Mouse (Mus musculus) granulocyte monocyte progenitor cell, adult 5-6 weeks (primary cell): ENCODE measurements around the gene Rbms1. TPM values are rescaled to one million over a fixed set of nuclear protein-coding genes. Genes with fewer than 3 reads are reported as not detected.

Experiments
- ATAC-seq: replicated peaks from 2 replicates; pipeline ENCODE4 v1.8.0; 2016; ENCODE audit warnings: mild to moderate bottlenecking, moderate TSS enrichment, inconsistent platforms; ENCODE audit not compliant: poor library complexity, severe bottlenecking
- total RNA-seq, 2 experiments: library from RNA; stranded (forward) in 1 of 2; stranded (reverse) in 1 of 2; fragments of 200-712, 200-1000 nt in 1 of 2; fragments of >200 nt in 1 of 2; fragmentation: Nextera tagmentation in 1 of 2; gene quantifications; 2 replicates each; pipeline ENCODE4 v1.2.3; 2014 to 2017

Gene Rbms1
- total RNA-seq, 2 experiments from 2014 or later: 27.5 to 30.9 TPM

DNA sequence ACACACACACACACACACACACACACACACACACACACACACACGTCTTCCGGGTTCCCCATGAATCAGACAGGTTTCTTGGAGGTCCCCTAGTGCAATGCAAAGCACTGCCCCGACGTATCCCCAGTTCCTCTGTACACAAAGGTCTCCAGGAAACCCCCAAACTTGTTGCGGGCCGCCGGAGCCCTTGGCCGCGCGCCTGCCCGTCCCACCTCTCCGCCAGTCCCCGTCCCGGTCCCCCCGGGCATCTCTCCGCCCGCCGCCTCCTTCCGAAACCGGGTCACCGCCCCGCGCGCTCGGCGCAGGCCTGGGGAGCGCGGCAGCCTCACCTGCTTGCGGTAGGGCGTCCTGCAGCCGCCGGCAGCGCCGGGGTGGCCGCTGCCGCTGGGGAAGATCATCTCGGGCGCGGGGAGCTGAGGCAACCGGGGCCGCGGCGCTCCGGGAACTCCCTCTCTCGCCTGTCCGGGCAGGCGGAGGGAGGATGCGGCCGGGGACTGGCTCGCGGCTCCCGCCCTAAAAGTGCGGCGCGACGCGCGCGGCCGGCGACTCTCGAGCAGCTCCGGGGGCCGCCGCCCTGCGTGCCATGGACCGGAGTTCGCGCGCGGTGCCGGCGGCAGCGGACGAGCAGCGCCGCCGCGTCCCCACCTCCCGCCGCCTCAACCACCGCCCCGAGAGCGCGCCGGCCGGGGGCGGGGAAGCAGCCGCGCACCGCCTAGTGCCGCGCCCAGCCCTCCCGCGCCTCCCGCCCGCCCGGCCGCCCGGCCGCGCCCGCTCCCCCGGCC, 82.0 kb downstream of the Rbms1 start:
- ATAC-seq: peak; percentile 17; the same call in 1 of the 2 replicates

DNA sequence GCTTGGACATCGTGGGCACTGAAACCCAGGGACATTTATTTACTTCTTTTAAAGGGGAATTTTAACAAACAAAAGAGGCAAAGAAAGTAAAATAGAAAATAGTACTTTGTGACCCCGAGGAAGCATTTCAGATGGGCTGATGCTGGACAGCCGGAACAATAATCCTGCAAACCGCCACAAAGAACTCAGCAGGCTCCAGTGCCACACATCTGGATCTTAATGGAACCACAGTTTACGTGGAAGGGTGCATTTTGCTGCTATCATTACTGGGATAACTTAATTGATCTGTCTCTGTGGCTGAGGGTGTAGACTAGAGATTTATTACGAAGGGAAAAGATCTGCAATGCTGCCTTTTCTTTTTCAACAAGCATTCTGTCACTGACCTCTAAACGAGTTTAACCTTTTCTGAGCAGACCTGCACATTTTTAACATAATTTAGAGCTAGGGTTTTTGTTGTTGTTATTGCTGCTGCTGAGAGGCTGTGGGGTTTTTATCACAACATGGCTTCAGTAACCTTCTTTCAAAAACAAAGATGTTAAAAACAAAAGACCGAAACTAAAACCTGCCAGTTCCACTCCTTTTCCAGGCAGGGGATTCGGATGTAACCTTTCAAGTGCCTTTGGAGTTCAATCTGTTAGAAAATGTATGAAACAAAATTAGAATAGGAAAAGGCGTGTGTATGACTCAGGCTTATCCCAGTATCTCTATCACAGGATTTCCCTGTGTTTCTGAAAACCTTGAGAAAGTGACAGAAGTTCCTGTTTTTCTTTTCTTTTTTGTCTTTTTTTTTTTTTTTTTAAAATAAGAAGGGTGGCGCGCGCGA, 82.8 kb downstream of the Rbms1 start:
- ATAC-seq: 0 out of 2 replicates have a peak, but pooled peaks have one; percentile 1

DNA sequence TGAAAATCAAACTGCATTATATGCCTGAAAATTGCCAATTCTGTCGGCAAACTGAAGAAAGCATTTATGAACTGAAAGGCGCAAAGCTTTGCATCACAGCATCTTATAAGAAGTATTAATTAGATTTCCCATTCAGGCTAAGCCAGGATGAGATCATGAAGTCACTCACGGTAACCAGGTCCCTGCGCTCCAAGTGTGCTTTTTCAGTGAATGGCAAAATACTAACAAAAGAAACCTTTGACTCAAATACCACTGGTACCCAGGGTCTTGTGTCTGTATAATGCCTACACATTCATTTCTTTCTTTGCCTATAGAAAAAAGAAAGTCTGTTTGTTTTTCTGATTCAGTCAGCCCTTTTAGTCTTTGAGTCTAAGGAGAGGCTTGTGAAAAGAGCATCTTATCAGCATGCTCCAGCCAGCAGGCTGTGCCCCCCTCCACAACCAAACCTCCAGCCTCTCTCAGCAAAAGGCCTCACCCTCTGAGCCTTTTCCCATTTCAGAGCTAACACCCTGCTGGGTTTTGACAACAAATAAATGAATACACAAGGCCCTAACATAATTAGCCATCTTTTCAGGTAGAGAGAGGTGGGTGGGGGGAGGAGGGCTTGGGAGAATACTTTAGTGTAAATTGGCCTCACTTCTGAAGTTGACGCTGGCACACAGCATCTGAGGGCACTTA, 83.7 kb downstream of the Rbms1 start:
- no peak for ATAC-seq

DNA sequence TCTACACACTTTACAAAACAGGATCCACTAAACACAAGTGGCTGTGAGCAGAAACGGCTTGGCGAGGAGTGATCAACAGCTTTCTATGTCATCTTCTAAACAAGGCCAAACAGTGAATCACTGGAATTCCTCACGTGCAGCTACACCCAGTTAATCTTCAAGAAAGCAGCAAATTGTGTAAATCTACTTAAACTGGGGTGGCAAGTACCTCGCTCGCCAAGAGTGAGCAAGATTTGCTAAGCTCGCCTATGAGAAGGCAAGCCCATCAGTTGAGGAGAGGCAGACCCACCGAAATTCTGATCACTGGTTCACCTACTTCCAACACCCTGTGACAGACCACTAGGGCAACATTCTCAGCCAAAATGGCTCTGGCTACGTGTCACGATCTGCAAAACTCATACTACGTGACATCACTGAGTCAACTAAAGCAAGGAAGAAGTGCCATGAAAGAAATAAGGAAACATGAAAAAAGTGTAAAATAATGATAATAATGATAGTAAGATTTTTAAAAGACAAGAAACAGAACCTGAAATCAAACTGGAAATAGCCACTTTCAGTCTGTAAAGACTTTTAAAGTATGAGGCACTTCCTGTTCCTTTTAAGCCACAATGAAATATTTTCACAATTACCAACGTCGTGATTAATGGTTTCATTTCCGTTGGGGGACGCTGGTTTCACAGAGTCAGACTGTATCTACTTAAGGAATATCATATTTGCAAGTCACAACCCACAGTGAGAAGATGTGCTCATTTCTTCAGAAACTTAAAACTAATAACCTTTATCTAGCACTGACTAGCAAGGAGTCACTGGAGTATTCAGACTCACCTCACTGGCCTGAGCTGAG, 85.2 kb downstream of the Rbms1 start:
- peak; percentile 69 for ATAC-seq

DNA sequence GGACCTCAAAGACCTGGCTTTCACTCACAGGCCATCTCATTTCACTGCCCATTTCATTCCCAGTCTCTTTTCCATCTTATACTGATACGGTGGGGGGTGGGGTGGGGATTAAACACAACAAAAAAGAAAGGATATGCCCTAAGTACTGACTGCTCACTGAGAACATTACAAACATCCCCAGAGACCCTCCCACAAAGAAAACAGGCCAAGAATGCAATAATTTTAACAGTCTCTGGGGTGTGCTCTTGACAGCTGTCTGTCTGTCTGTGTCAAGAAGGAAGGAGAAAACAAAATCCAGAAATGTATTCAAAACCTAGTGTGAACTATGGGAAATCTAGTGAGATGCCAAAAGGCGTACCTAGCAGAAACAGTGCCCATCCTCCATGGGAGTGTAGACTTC, 86.1 kb downstream of the Rbms1 start:
- no peak for ATAC-seq

DNA sequence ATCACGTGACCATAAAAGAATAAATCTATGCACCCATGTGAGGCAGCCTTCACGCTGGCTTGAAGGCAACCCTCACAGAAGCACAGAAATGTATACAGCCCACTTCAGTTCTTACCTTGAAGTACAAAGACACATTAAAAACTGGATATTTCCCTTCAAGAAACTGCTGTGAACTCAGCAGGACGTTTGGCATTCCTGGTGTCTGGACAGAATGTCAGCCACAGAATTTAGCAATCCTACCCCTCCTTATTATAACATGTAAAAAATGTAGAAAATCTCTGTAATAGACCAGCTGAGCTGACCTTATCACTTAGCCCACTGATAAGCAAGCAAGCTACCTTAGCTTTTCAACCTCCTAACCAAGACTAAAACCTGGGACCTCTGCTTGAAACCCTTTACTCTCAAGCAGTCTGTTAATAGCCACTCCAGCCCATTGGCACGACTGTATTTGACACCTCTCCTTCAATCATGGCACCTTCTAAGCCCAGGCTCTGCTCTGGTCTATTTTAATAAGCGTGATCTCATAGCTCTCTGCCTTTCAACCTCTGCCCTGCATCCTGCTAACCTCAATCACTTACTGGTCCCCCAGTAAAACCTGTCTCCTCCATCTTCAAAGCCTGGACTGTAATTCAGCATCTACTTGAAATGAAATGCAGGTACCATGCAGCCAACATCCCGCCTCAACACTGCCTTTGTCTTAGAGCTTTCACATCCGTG, 90.7 kb downstream of the Rbms1 start:
- no peak for ATAC-seq

DNA sequence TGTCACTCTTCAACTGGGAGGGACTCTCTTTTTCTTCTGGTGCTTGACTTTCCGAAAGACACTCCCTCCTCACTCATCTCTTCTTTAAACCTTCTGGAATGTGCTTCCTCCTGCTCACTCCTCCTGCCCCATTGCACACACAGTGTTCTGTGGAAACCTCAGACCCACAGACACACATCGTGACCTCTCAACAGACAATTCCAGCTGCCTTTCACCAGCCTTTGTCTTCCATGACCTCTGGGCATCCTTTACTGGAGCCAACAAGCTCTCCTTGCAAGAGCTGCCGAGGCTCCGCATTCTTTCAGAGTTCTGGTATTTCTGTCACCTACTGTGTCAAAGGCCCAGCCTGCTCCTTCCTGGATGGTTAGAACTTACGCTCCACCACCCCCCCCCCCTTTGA, 92.0 kb downstream of the Rbms1 start:
- no peak for ATAC-seq

DNA sequence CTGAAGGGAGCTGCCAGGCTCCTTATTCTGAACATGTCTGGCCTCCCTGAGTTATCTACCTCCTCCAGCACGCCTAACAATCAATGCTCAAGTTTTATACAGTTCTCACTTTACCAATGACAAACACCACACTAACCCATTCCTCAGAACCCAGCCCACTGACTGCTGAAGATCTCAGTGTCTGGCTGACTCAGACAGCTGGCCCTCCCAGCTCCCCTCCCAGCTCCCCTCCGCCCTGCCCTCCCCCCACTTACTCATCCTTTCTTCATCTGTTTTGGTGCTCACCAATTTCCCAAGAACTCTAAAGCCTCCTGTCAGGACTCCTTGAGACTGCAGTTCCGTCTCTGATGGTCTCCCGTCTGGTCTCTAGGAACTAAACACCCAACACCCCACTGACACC, 92.5 kb downstream of the Rbms1 start:
- ATAC-seq: no peak

DNA sequence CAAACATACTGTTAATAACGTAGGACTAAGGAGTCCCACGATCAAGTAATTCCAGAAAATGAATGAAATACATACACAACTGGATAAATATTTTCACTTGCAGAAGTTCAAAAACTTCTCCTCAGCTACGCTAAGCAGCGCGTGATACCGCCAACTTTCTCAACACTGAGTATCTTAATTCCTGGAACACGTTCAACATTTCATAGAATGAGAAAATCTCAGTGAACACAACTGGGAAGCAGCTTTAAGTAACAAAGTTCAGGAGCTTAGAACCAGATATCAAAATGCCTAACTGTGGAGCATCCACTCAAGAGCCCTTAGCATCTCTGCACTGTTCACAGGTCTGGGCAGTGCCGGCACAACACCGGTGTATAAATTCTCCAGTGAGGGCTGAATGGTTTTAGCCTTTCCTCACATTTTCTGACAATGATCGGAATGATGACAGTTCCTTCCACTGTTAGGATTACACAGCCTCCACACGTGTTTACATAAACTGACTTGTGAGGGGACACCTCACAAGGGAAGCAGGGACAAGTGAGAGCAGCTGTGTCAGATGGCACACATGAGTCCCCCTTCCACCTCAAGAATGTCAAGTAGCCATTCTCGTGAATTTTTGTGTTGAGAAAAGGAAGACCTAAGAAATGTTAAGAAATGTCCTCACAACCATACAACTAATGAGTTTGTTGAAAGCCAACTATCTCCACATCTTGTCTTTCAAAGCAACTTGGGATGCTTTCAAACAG, 93.8 kb downstream of the Rbms1 start:
- no peak for ATAC-seq

DNA sequence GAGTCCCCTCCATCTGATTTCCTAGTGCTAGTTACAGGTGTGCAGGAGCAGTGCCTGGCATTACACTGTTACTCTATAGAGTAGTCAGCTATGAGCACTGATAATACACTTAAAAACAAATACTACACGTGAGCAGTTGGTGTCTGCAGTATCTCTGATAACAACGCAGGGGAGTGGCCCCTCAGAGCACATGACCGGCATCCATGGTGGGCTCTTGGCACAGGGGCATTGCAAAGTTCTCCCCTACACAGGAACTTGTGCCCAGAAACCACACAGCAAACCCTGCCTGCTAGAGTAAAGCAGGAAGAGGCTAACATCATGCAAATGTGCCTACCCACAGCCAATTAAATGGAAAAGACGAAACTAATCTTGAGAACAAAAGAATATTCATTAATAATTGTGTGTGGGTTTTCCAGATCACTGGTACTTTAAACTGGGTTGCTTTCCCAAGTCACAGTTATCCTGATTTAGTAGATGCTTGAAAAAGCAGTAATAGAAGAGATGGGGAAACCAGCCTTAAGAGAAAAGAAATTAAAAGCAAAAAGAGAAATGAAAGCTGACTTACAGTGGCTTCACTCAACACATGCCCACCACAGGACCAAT, 94.8 kb downstream of the Rbms1 start:
- ATAC-seq: peak; percentile 90

DNA sequence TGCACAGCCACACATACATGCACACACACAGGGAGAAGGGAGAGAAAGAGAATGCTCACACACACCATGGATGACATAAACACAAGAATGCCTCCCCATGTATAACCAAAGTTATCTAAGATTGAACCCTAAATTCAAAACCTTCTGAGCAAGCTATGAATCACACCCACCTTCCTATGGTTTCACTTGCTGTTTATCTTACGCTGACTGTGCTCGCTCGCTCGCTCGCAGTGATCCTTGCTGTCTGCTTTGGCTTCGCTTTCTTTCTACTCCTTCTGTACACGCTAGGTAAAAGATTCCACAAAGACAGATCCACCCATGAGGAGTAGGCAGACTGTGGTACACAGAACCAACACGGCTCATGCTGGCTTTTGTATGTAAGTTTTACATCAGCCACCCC, 95.7 kb downstream of the Rbms1 start:
- no peak for ATAC-seq

DNA sequence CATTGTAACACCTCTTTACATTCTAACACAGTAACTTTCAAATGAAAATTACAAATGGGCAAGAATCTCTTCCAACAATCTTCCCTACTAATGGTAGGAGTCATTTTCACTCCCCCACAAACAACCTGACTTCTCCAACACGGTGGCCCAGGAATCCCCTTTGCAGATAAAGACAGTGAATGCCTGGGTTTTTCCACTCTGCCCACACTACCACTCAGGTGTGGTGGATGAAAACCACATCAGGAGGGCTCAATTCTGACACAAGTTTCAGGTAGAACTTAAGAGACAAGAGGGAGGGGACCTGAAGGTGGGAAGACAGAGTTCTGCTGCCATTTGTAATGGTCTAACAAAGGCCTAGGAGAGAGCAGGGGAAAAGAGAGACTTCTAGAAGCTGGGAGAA, 97.1 kb downstream of the Rbms1 start:
- no peak for ATAC-seq

DNA sequence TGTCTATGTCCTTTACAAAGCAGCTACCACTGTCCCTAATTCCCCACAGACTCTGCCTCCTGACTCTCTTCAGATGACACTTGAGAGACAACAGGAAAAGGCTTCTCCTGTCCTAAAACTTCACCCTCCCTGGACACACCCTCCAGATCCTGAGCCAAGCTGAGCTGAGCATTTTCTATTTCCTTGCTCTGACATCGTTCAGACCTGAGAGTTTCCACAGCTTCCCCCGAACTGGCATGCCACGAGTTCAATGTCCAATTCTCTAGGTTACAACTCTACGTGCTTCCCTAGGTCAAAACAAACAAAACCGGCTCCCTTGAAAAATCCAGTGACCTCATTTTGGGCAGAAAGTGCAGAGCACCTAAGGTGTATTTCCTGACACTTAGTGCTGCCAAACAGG, 98.0 kb downstream of the Rbms1 start:
- ATAC-seq: no peak

DNA sequence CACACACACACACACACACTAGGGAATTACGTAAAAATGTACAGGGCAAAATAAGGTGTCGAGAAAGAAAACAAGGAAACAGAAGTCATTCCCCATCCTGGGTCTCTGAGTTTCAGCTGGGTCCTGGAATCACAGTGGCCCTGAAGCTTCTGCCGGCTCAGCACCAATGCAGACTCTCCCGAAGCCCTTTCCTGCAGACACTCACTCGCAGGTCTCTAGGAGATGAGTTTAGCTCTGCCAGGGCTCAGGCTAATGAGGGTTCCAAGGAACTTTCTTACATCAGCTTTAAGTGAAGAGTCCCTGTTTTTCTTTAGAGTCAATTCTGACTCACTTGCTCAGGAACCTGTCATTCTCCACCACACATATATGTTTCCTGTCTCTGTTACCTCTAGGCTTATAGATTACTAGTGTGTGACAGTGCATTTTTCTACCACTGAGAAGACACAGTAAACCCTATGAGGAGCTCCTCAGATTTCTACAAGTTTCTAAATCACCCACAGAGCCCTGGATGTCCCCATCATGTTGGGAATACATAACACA, 98.7 kb downstream of the Rbms1 start:
- no peak for ATAC-seq

DNA sequence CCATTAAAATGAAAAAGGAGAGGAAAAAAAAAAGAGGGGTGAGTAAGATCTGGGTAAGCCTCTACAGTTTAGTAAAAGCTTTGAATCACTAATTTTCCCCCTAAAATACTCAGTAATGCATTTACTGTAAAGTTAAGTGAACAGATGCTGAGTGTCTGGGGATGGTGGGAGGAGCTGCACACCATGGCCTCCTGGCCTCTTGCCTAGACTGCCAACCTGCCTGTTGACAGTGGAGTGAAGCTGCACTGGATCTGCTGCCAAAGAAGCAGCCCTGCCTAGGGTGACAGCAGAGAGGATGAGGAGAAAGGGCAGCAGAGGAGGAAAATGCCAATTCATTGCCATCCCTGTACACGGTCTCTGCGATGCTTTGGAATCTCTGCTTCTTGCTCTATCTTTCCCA, 99.2 kb downstream of the Rbms1 start:
- ATAC-seq: no peak

DNA sequence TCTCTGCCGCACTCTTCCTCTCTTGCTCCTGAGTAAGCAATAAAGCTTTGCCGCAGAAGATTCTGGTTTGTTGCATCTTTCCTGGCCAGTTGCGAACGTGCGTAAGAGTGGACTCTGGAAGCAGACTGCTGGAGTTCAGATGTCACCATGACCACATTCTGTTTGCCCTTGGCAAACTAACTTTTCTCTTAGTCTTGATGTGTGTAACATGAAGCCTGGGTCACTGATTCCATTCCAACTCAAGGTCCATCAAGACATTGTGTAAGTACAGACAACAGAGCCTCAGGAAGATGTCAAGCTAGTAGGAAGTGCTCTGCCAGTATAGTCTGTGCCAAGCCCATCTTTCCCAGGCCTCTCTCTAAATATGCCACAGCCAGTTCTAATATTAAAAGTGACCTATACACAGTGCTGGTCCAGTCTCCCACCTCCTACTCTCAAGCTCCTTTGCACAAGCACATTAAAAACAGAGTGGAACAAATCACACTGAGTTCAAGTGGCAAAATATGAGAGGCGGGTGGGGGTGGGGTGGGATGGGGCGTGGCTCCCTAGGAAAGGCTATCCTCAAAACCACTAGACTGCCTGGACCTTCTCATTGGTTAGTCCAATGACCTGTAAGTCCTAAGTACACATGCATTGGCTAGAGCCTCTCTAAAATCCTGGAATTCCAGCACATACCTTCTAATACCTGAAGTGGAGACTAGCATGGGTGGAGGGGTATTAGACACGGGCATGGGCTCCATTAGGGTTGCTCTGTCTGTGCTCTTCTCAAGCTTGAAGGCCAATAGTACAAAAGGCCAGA, 99.9 kb downstream of the Rbms1 start:
- ATAC-seq: no peak

DNA sequence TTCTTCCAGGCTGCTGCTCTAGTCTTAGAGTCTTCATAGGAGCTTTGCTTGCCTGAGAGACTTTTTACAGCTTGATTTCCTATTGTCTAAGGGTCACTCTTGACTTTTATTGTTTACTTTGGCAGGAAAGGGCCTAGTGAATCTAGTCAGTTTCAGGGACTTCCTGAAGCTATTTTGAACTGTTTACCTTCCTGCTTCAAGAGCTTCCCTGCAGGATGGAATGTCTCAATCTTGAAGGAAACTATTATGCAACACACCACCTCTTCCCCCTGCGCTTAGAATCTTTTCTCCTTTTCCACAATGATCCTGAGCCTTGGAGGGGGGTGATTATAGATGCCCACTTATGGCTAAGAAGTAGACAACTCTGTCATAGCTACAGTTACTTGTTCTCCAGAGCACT, 104.9 kb downstream of the Rbms1 start:
- ATAC-seq: no peak
